In the genomic region with DNA sequence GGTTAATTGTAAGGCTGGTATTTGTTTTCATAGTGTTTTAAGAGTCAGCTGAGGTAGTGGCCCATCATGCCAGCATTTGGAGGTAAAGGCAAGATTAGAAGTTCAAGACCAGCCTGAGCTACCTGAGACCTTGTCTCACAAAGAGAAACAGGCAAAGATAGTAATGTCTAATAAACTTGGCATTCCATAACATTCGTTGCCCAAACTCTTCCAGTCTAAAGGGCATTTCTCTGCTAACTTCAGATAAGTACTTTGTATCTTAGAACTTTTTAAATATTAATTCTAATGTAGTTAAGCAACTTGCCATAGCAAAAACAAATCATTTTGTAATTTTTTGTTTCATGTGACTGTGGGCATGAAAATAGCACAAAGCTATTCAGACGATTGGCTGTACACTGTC, we compare ENCODE assay signal across 16 mouse cellular contexts.
"Had no signal": no experiment of that assay in that cellular context is flagged by ENCODE, and none has a peak within 500 bp of the region (broad histone marks: within the 10 kb centered on the region; RNA-seq: fewer than 3 reads in every experiment).

No protein-coding gene starts in this region.

- H3K4me2 ChIP-seq: neural tube, embryonic 13.5 days; neural tube, embryonic 15.5 days; stomach, embryonic 15.5 days had no signal

- H3K9me3 ChIP-seq: neural tube, embryonic 13.5 days; neural tube, embryonic 15.5 days; stomach, embryonic 15.5 days had no signal

- H3K9ac ChIP-seq: neural tube, embryonic 13.5 days; neural tube, embryonic 15.5 days; stomach, embryonic 15.5 days had no signal

- H3K27me3 ChIP-seq: neural tube, embryonic 13.5 days; neural tube, embryonic 15.5 days; stomach, embryonic 15.5 days had no signal

- H3K4me3 ChIP-seq: neural tube, embryonic 13.5 days; neural tube, embryonic 15.5 days; stomach, embryonic 15.5 days had no signal

- DNase-seq: retina, postnatal 1 day; right cerebral cortex, adult 18-20 months; right cerebral cortex, postnatal 14 days; right cerebral cortex, postnatal 25 days; right cerebral cortex, postnatal 4 days; spleen, adult 18-20 months; thymus, adult 18-20 months; thymus, adult 2 months; thymus, postnatal 14 days; thymus, postnatal 25 days; thymus, postnatal 36 days; thymus, postnatal 4 days had no signal

- H3K27ac ChIP-seq: neural tube, embryonic 13.5 days; neural tube, embryonic 15.5 days; stomach, embryonic 15.5 days; stomach, postnatal 0 days had no signal
